In the genomic region with DNA sequence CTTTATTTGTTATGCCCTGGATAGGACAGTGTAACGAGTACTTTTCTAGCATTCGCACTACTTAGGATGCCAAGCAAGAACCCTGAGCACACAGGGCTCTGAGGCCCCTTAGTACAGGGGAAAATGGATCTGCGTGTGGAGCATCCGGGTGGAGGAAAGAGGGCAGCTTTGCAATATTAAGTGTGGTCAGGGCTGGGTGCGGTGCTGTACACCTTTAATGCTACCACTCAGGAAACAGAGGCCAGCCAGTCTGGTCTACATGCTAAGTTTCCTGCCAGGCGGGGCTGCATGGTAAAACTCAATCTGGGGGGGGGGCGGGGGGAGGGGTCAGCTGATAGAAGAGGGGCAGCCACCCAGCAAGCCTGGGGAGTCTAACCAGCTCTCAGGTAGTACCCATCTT, we compare ENCODE assay signal across 33 mouse cellular contexts. TPM values are rescaled to one million over a fixed set of nuclear protein-coding genes. Genes with fewer than 3 reads are reported as not detected.
"Had no signal": no experiment of that assay in that cellular context is flagged by ENCODE, and none has a peak within 500 bp of the region (broad histone marks: within the 10 kb centered on the region; RNA-seq: fewer than 3 reads in every experiment).

No protein-coding gene starts in this region.

- H3K4me2 ChIP-seq: heart, embryonic 11.5 days; heart, embryonic 15.5 days; hindbrain, embryonic 13.5 days; hindbrain, embryonic 15.5 days; kidney, embryonic 15.5 days; limb, embryonic 13.5 days; limb, embryonic 15.5 days; liver, embryonic 12.5 days had no signal

- ATAC-seq: hindbrain, postnatal 0 days; intestine, embryonic 16.5 days; liver, embryonic 12.5 days had no signal

- H3K9me3 ChIP-seq: heart, embryonic 15.5 days; hindbrain, embryonic 13.5 days; hindbrain, embryonic 15.5 days; kidney, embryonic 15.5 days; limb, embryonic 13.5 days; limb, embryonic 15.5 days; liver, embryonic 12.5 days had no signal

- H3K4me3 ChIP-seq: heart, embryonic 15.5 days; hindbrain, embryonic 13.5 days; hindbrain, embryonic 15.5 days; kidney, embryonic 15.5 days; limb, embryonic 13.5 days; limb, embryonic 15.5 days; liver, embryonic 12.5 days had no signal

- H3K4me1 ChIP-seq: hindbrain, embryonic 13.5 days; hindbrain, embryonic 15.5 days; kidney, embryonic 15.5 days; limb, embryonic 13.5 days; limb, embryonic 15.5 days; liver, embryonic 12.5 days had no signal

- H3K9ac ChIP-seq: heart, embryonic 15.5 days; hindbrain, embryonic 13.5 days; hindbrain, embryonic 15.5 days; kidney, embryonic 15.5 days; limb, embryonic 13.5 days; limb, embryonic 15.5 days; liver, embryonic 12.5 days; liver, embryonic 14.5 days had no signal

- H3K27ac ChIP-seq: heart, embryonic 15.5 days; hindbrain, embryonic 13.5 days; hindbrain, embryonic 15.5 days; hindbrain, postnatal 0 days; kidney, embryonic 15.5 days; kidney, postnatal 0 days; limb, embryonic 13.5 days; limb, embryonic 15.5 days; liver, embryonic 12.5 days; liver, embryonic 14.5 days had no signal

- H3K27me3 ChIP-seq: heart, embryonic 15.5 days; hindbrain, embryonic 13.5 days; hindbrain, embryonic 15.5 days; kidney, embryonic 15.5 days; limb, embryonic 13.5 days; limb, embryonic 15.5 days had no signal

RNA-seq across cellular contexts. Expression of a gene that starts 49.4 kb away (rescaled TPM):
- total RNA-seq: gastrocnemius, adult 18-20 months; gastrocnemius, adult 8-10 months; gastrocnemius, postnatal 14 days; gastrocnemius, postnatal 36 days; hematopoietic stem cell, adult 5-6 weeks; hindbrain, postnatal 0 days; layer of hippocampus, adult 18-20 months; layer of hippocampus, adult 8-10 months; layer of hippocampus, postnatal 14 days; layer of hippocampus, postnatal 36 days; left cerebral cortex, adult 18-20 months; left cerebral cortex, adult 8-10 months; left cerebral cortex, postnatal 10 days; left cerebral cortex, postnatal 25 days; left cerebral cortex, postnatal 4 days; liver, adult 2 months had no signal
- polyA plus RNA-seq: gonadal fat pad, adult 2 months; hindbrain, embryonic 11.5 days; hindbrain, postnatal 0 days; kidney, adult 2 months; kidney, embryonic 15.5 days; kidney, postnatal 0 days; large intestine, adult 2 months; limb, embryonic 11.5 days; limb, embryonic 13.5 days; limb, embryonic 15.5 days; liver, adult 2 months; liver, embryonic 14.5 days; liver, embryonic 16.5 days had no signal
